Mouse (Mus musculus) limb, embryonic 14.5 days (tissue): ENCODE measurements at regions not wholly inside any gene's neighbourhood (a gene's known extent, or its start where the extent isn't known, plus 50 kb on each side); places are given as distances from the start of the nearest gene placed in this dataset.
A peak's percentile ranks its signal among the peaks of the same experiment; 100 is the strongest.

Experiments
- ATAC-seq: fragments of 200-750 bp; cut with Nextera tagmentation; 2 replicates; pipeline ENCODE4 v1.8.0; 2017; ENCODE audit warnings: low read depth, moderate number of reproducible peaks, moderate TSS enrichment; ENCODE audit not compliant: low FRiP score
- DNase-seq: peaks from one replicate; pipeline ENCODE4 v3.0.0-alpha.2; 2015; ENCODE audit warnings: low spot score
- H3K27ac ChIP-seq: fragments of 300-500 bp; sonication (generic); replicated peaks from 2 replicates; pipeline ENCODE4 v1.5.1; 2014; ENCODE audit warnings: low read depth, mild to moderate bottlenecking, low read length, moderate library complexity, mixed read lengths
- H3K27me3 ChIP-seq: fragments of 300-500 bp; sonication (generic); 2 replicates; pipeline ENCODE4 v1.6.1; 2014; ENCODE audit warnings: low read length, mixed read lengths; ENCODE audit not compliant: control insufficient read depth, insufficient read depth
- H3K36me3 ChIP-seq: fragments of 300-500 bp; sonication (generic); 2 replicates; pipeline ENCODE4 v1.6.1; 2014; ENCODE audit warnings: mild to moderate bottlenecking, low read length, moderate library complexity, mixed read lengths; ENCODE audit not compliant: control insufficient read depth, insufficient read depth
- H3K4me1 ChIP-seq: fragments of 300-500 bp; sonication (generic); 2 replicates; pipeline ENCODE4 v1.6.1; 2014; ENCODE audit warnings: antibody characterized with exemption, low read length, mixed read lengths; ENCODE audit not compliant: control insufficient read depth, insufficient read depth
- H3K4me2 ChIP-seq: fragments of 300-500 bp; sonication (generic); replicated peaks from 2 replicates; pipeline ENCODE4 v1.6.1; 2014; ENCODE audit warnings: low read depth, mild to moderate bottlenecking, low read length, moderate library complexity; ENCODE audit not compliant: severe bottlenecking
- H3K4me3 ChIP-seq: fragments of 300-500 bp; sonication (generic); replicated peaks from 2 replicates; pipeline ENCODE4 v1.5.1; 2014; ENCODE audit warnings: low read length
- H3K9ac ChIP-seq: fragments of 300-500 bp; sonication (generic); 2 replicates; pipeline ENCODE4 v1.6.1; 2014; ENCODE audit warnings: mild to moderate bottlenecking, low read depth, low read length, moderate library complexity; ENCODE audit not compliant: severe bottlenecking
- H3K9me3 ChIP-seq: fragments of 300-500 bp; sonication (generic); 2 replicates; pipeline ENCODE4 v1.6.1; 2016; ENCODE audit warnings: low read length; ENCODE audit not compliant: control insufficient read depth
- POLR2A ChIP-seq: fragments of 200-500 bp; IDR thresholded peaks from 2 replicates; pipeline ENCODE4 v1.8.0; 2012; ENCODE audit warnings: inconsistent platforms, mild to moderate bottlenecking, moderate library complexity, borderline replicate concordance; ENCODE audit not compliant: insufficient read depth, insufficient read length; ENCODE audit errors: extremely low read depth
- WGBS: fragments of 180-500 bp; shearing (Covaris S2); extraction: QIAGEN DNeasy Blood & Tissue Kit; methylation state at CpG from one replicate; pipeline ENCODE4 v1.1.7; 2014; 5-methylcytosine and 5-hydroxymethylcytosine counted together

- H3K4me1 ChIP-seq = peaks cover 28% of the 10 kb centered on the region
- no peak overlapping the region for H3K4me3 ChIP-seq
- 56% methylated on average over 6 of the region's 6 CpGs for WGBS
- H3K9ac ChIP-seq = no peak overlapping the region
- no peaks in the 10 kb centered on the region for H3K9me3 ChIP-seq
- no peak overlapping the region for H3K4me2 ChIP-seq
- H3K27me3 ChIP-seq = no peaks in the 10 kb centered on the region
- no peaks in the 10 kb centered on the region for H3K36me3 ChIP-seq
- no peak for TF ChIP-seq POLR2A
- DNase-seq = no peak
- no peak overlapping the region for H3K27ac ChIP-seq
- ATAC-seq = no peak
Measured at GRCm38 (mm10) chr6:53209398-53209797, 77.7 kb upstream of the Creb5 start.

GRCm38 (mm10) chr6:53208474-53208873, 78.6 kb upstream of the Creb5 start:
- Histone ChIP-seq H3K4me1 (peaks cover 28% of the 10 kb centered on the region), H3K36me3 (no peaks in the 10 kb centered on the region), H3K27me3 (no peaks in the 10 kb centered on the region), H3K27ac (no peak overlapping the region), H3K9me3 (no peaks in the 10 kb centered on the region), H3K4me2 (no peak overlapping the region), H3K9ac (no peak overlapping the region), H3K4me3 (no peak overlapping the region)
- DNase-seq (no peak), ATAC-seq (no peak)
- TF ChIP-seq POLR2A = no peak
- WGBS = 62% methylated on average over 3 of the region's 3 CpGs

GRCm38 (mm10) chr6:53207781-53208180, 79.3 kb upstream of the Creb5 start:
- Histone ChIP-seq H3K27ac (no peak overlapping the region), H3K4me2 (no peak overlapping the region), H3K9me3 (no peaks in the 10 kb centered on the region), H3K36me3 (no peaks in the 10 kb centered on the region), H3K27me3 (no peaks in the 10 kb centered on the region), H3K4me3 (no peak overlapping the region), H3K9ac (no peak overlapping the region), H3K4me1 (peaks cover 30% of the 10 kb centered on the region)
- TF ChIP-seq POLR2A = no peak
- ATAC-seq (no peak), DNase-seq (no peak)
- 79% methylated on average over 5 of the region's 5 CpGs for WGBS

GRCm38 (mm10) chr6:53207361-53207760, 79.7 kb upstream of the Creb5 start:
- Histone ChIP-seq H3K9me3 (no peaks in the 10 kb centered on the region), H3K27me3 (no peaks in the 10 kb centered on the region), H3K27ac (no peak overlapping the region), H3K36me3 (no peaks in the 10 kb centered on the region), H3K9ac (no peak overlapping the region), H3K4me1 (peaks cover 34% of the 10 kb centered on the region), H3K4me2 (no peak overlapping the region), H3K4me3 (no peak overlapping the region)
- DNase-seq (no peak), ATAC-seq (no peak)
- no peak for TF ChIP-seq POLR2A
- WGBS = 45% methylated on average over 2 of the region's 2 CpGs

GRCm38 (mm10) chr6:53201281-53201956, 85.7 kb upstream of the Creb5 start:
- H3K9me3 ChIP-seq = no peaks in the 10 kb centered on the region
- no peaks in the 10 kb centered on the region for H3K27me3 ChIP-seq
- H3K4me2 ChIP-seq = no peak overlapping the region
- H3K36me3 ChIP-seq = no peaks in the 10 kb centered on the region
- no peak for TF ChIP-seq POLR2A
- DNase-seq (peak; percentile 81), ATAC-seq (peak; percentile 71)
- 15% methylated on average over 10 of the region's 10 CpGs for WGBS
- H3K27ac ChIP-seq = peak overlapping the region; percentile 72
- no peak overlapping the region for H3K4me3 ChIP-seq
- H3K4me1 ChIP-seq = peaks cover 30% of the 10 kb centered on the region
- H3K9ac ChIP-seq = no peak overlapping the region
